Mouse (Mus musculus): Measurements from ENCODE around the gene Slc39a11. TPM values are rescaled to one million over a fixed set of nuclear protein-coding genes. Genes with fewer than 3 reads are reported as not detected.

The Slc39a11 gene
- total RNA-seq, 2 experiments from 2014 or later, result 13.6 to 15.9 TPM

DNA sequence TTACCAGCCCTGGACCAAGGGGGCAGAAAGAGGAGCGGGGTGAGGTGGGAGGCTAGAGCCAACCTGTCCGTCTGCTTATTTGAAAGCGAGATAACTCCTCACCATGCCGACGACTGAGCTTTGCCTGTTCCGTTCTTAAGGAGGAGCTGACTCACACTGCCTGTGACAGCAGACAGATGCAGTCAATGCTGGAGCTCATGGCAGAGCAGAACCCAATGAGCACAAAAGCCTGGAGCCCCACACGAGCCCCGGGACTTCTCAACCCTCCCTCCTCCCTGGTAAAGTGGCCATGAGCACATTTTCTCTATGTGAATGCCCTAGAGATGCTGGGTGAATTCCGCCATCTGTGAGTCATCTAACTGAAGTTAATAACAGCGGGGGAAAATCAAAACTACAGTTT, 198.6 kb downstream of the Slc39a11 start:
- DNase-seq (ENCODE audit: low spot score in 2 of 2), result no peak
- intact Hi-C loops (cut with DNase I), result no loop called here

DNA sequence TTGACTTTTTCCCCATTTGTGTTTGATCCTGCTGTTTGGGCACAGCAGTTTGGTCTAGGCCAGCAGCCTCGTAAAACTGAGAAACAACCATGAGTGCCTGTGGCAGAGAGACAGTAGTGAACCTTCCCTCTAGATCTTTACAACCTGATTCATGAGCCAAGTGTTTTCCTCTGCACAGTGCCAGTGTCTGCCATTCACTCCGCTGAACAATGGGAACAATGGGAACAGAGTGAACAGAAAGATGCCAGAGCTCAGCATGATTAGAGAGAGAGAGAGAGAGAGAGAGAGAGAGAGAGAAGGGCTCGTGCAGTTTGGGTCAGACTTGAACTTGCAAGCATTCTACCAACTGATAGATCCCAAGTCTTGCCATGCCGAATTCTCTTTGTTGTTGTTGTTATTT, 199.2 kb downstream of the Slc39a11 start:
- no peak for DNase-seq (ENCODE audit: low spot score in 2 of 2)
- intact Hi-C loops (cut with DNase I), result no loop called here

DNA sequence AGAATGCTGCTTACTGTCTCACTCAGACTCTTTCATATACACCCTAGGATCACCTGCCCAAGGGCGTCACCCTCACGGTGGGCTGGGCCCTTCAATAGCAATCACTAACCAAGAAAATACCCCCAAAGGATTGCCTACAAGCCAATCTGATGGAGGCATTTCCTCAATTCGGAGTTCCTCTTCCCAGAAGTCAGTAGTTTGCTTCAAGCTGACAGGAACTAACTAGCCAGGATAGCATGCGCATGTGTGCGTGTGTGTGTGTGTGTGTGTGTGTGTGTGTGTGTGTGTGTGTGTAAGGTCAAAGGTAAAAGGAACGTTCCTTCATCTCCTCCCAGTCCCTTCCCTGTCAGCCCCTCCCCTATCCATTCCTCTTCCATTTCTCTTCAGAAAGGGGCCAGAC, 199.9 kb downstream of the Slc39a11 start:
- intact Hi-C loops (cut with DNase I), result no loop called here
- no peak for DNase-seq (ENCODE audit: low spot score in 2 of 2)

DNA sequence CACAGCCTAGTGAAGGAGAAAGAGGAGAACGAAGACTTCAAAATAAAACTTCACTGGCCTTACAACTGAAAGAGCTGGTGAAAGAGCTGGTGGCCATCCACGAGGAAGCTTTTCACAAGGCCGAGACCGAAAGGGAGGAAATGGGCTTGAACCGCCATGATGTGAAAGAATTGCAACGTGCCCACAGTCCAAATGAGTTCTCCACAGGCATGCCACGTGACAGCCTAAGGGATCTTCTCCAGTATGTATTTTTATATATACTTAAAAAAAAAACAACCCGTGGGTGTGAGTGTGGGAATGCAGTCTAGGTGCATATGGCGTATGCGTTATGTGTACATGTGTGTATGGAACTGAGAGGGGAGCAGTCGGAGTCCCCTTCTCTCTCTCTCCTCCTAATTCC, 207.8 kb downstream of the Slc39a11 start:
- intact Hi-C loops (cut with DNase I), result no loop called here
- DNase-seq (ENCODE audit: low spot score in 2 of 2), result peak in 1 of 2 experiments; percentile 21

DNA sequence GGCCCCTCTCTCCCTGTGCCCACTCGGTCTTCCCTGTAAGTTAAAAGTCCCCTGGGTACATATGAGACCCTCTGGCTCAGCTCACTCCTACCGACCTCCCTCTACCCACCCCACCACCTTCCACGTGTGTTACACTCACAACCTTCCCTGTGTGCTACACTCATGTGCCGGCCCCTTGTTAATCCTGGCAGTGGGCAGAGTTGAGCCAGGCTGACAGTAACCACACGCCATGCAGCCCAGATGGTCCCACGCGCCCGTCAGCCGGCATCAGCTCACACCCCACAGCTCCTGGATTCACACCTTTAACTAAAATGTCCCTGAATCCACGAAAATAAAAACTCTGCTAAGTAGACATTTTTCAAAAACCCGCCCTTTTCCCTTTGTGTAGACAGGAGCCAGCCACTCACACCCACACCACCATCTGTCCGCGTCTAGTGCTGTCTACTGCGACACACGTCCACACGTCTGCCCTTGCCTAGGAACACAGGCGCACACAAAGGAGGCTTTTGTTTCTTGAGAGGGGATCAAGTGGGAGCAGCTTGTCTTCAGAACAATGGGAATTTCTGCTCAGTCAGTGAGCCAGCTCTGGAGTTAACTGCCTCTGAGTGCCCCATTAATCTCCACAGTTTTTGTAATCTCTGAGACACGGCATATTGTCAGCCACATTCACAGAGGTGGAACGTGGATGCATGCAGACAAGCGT, 210.4 kb downstream of the Slc39a11 start:
- peak; percentile 81 to 84 for DNase-seq (ENCODE audit: low spot score in 2 of 2)
- intact Hi-C loops (cut with DNase I), result no loop called here

DNA sequence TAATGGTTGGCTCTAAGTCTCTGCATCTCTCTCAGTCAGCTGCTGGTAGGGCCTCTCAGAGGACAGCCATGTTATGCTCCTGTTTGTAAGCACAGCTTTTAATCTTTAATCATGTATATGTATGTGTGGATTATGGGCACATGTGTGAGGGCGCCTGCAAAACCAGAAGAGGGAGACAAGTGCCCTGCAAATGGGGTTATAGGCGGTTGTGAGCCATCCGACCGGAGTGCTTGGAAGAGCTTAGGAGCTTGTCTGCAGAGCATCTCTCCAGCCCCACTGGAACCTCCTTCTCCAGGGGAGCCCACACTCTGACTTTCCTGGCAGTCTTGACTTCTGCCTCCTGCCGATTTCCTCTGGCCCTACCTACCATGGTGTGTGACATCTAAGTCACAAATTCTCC, 211.0 kb downstream of the Slc39a11 start:
- no peak for DNase-seq (ENCODE audit: low spot score in 2 of 2)
- intact Hi-C loops (cut with DNase I), result no loop called here

DNA sequence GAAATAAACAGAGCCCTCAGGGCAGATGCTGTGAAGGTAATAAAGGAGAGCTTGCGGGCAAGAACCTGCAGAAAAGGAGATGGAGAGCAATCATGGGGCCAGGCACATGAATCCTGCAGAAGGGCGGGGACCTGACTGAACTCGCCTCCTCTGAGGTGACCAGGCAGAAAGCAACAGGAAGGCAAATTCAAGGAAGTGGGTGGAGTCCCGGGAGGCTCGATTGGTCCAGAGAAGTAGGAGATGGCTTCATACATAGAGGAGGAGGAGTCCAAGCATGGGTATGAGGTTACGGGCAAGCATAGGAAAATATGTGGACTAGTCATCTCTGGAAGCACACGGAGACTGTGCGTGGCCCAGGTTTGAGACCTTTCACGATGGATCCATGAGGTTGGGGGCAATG, 212.5 kb downstream of the Slc39a11 start:
- intact Hi-C loops (cut with DNase I), result no loop called here
- no peak for DNase-seq (ENCODE audit: low spot score in 2 of 2)

DNA sequence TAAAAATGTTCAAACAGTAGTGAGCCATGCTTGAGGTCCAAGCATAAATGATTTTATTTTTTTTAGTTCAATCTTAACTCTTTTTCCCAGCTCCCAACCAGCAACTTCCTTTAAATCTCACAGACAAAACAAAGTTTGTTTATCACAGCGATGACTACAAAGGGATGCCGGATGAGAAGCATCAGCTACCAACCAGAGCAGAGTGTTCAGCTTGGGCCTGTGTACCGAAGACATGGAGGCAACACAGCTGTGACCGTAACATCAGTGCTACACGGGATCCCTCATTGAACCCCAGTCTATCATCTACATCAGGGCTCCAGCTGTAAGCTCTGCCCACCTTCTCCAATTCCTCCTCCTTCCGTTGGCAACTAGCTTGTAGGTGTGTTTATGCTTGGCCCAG, 213.6 kb downstream of the Slc39a11 start:
- intact Hi-C loops (cut with DNase I), result no loop called here
- DNase-seq (ENCODE audit: low spot score in 2 of 2), result no peak

DNA sequence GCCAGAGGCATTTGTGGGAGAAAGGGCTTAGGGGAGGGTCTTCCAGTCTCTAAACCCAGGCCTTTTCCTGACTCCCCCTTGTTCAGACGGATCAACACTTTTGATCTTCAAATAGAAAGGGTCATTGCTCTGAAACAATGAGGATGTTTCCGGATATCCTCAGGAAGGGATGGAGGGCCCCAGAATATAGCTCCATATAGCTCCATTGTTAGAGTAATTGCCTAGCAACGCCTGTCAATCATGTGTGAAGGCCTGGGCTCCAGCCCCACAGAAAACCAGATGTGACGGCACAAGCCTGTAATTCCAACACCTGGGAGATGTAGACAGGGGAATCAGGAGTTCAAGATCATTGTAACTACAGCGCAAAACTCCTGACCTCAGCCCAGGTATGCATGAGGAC, 214.2 kb downstream of the Slc39a11 start:
- DNase-seq (ENCODE audit: low spot score in 2 of 2), result no peak
- intact Hi-C loops (cut with DNase I), result no loop called here

DNA sequence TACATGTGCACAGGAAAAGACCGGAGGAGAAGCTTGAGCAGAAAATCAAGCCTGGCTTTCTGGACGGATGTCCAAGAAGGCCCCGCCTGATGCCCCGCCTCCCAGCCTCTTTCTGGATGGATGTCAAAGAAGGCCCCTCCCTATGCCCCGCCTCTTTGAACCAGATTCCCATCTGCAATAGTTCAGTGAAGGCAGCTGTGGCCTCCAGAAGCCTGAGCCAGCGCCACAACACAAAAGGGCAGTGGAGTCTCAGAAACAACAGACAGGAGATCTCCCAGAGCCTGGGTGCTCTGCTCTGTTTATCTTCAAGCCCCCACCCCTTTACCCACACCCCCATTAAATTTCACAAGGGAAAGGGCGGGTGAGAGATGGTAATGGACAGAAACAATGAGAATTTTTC, 218.7 kb downstream of the Slc39a11 start:
- intact Hi-C loops (cut with DNase I), result no loop called here
- no peak for DNase-seq (ENCODE audit: low spot score in 2 of 2)

DNA sequence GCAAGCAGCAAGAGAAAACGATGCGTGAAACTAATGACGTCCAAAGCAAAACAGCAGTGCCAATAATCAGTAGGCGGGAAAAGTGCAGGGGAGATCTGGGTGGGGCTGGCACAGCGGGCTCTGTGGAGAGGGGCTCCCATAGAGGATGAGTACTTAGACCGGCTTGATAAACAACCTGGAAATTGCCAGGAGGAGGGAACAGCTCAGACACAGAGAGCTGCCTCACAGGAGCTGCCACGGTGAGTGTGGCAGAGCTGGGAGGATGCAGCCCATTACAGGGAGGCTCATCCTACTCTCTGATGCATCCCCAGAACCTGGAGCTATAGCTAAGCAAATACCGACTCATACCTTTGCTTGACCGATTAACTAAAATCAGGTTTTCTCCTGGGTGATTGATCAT, 224.0 kb downstream of the Slc39a11 start:
- DNase-seq (ENCODE audit: low spot score in 2 of 2), result no peak
- intact Hi-C loops (cut with DNase I), result no loop called here

DNA sequence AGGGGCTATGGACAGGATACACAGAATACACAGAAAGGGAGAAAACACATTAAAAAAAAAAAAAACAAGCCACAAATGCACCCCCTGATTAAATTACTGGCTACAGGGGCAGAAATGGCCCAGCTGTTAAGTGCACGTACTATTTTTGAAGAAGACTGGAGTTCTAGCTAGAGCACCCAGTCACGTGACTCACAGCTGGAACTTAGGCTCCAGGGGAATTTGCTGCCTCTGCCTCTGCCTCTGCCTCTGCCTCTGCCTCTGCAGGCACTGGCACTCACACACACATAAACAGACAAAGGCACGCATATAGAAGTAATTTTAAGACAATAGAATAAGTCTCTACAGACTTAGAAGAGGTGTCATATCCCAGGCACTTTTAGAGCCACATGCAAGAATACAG, 224.4 kb downstream of the Slc39a11 start:
- intact Hi-C loops (cut with DNase I), result no loop called here
- no peak for DNase-seq (ENCODE audit: low spot score in 2 of 2)

DNA sequence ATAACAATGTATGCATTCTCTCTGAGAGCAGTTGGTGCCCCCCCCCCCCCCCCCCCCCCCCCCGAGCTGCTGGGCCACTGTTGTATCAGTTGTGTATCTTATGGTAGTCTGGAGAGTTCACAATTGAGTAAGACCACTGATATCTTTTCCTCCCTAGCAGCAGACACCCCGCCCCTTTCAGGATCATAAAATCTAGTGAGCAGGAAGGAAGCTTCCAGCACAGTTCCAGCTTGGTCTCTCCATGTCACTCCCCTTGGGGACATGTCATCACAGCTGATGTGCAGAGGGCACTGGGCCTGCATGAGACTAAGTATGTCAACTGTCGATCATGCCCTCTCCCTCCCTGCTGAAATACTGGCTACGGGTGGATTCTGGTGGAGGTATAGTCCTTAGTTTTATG, 225.1 kb downstream of the Slc39a11 start:
- DNase-seq (ENCODE audit: low spot score in 2 of 2), result no peak
- intact Hi-C loops (cut with DNase I), result no loop called here

DNA sequence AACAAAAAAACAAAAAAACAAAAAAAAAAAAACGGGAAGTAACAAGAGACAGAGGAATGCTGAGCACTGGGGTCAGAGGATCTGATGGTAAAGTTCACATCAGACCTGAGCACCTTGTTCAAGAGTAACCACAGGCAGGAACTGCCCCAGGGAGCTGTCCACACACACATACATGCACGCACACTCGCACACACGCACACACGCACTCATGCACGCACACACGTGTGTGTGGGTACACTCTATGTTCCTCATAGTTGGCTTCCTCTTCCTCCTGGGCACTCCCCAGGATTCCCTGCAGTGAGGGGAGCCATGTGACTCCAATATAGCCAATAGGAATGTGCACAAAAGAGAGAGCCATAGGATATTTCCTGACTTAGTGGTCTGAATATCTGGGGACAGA, 227.3 kb downstream of the Slc39a11 start:
- intact Hi-C loops (cut with DNase I), result no loop called here
- DNase-seq (ENCODE audit: low spot score in 2 of 2), result no peak

DNA sequence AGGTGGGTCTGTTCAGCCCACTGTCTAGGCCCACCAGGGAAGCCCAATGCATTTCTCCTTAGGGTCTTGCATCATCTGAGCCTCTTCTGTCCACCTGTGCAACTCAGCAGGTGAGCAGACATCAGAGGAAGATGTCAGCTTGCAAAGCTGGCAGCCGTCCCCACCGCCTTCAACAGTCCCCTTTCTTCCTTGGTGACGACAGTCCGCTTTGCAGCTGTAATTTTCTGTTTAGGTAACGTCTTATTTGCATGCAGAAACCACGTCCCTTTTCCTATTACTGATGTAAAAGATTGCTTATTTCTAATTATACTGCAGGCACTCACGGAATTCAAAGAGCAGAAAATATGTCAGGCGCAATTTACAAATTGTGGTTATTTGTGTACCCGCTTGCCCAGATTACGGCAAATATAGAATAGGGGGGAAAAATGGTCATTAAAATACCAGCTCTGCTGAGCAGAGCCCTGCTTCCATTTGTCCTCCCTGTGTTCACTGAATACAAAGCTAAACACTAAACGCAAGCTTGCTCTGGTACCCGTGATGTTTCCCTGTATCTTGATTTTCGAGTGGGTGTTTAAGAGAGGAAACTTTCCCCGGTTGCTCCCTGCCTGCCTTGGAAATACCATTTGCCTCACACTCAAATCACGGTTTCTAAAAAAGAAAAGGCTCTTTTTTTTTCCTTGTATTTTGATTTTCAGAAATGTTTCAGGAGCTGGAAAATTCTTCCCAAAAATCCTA, 230.8 kb downstream of the Slc39a11 start:
- intact Hi-C loops (cut with DNase I), result no loop called here
- peak; percentile 27 to 48 for DNase-seq (ENCODE audit: low spot score in 2 of 2)

DNA sequence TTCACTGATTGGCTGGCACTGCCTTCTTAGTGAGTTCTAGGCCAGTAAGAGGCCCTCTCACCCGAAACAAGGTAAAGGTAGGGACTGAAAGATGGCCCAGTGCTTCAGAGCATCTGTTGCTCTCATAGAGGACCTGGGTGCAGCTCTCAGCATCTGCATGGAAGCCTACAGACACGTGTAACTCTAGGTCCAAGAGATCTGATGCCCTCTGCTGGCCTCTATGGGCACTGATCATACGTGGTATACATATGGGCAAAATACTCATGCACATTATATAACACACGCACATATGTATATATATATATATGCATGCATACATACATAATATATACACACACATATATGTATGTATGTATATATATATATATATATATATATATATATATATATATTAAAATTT, 231.9 kb downstream of the Slc39a11 start:
- intact Hi-C loops (cut with DNase I), result no loop called here
- DNase-seq (ENCODE audit: low spot score in 2 of 2), result no peak

DNA sequence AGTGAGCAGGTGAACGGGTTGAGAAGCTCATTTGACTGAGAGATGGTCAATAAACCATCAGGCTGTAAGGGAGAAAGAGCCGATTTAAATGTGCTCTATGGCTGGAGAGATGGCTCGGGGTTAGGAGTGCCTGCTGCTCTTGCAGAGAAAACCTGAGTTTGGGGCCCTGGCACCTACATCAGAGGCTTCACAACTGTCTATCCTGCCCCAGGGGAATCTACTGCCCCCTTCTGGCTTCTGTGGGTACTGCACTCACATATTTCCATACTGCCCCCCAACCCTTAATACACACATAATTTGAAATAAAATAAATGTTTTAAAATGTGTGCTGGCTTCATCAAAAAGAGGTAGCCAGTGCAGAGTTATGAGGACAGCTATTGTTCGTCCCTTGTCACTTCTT, 237.3 kb downstream of the Slc39a11 start:
- no peak for DNase-seq (ENCODE audit: low spot score in 2 of 2)
- intact Hi-C loops (cut with DNase I), result loop anchor here (5.0 kb wide), 1 partner anchor 115 kb away; no protein-coding TSS in a partner anchor

DNA sequence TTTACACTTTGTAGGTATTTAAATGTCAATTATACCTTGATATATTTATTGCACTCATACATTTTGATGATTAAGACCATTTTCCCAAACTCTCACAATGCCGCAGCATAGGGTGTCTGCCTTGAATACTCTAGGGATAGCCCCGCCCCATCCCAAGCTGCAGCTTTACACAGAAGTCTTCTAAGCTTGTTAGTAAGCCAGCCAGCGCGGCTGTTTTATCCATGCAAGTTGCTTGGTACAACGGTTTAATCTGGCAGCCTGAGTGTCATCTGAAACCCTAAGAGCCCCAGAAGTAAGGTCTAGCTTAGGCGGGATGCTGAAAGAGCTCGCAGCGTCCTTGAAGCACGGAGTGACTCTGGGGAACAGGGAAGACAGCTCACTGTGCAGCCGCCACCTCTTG, 238.1 kb downstream of the Slc39a11 start:
- DNase-seq (ENCODE audit: low spot score in 2 of 2), result no peak
- intact Hi-C loops (cut with DNase I), result loop anchor here (5.0 kb wide), 1 partner anchor 114 kb away; no protein-coding TSS in a partner anchor

DNA sequence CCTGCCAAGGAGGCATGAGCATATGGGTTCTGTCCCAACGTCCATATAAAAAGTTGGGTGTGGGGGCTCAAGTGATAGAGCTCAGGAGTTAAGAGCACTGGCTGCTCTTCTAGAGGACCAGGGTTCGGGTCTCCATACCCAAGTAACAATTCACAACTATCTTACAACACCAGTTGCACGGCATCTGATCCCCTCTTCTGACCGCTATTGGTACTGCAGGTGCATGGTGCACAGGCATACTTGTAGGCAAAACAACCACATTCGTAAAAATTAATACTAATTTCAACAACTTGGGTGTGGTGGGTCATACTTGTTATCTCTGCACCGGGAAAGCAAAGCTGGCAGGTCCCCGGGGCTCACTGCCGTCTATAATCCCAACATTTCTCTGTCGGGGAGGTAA, 240.8 kb downstream of the Slc39a11 start:
- intact Hi-C loops (cut with DNase I), result no loop called here
- DNase-seq (ENCODE audit: low spot score in 2 of 2), result no peak

DNA sequence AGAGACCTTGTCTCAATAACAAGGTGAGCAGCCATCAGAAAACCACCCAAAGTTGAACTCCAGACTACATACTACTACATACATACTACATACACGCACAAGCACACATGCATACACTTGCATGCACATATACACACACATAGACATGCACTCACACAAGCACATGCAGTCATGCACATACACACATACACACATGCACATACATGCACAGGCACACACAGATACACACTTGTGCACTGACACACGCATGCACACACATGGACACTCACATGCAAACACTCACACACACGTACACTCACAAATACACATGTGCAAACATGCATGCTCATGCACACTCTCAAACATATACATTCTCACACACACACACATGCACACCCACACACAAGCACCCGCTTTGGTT, 242.4 kb downstream of the Slc39a11 start:
- DNase-seq (ENCODE audit: low spot score in 2 of 2), result no peak
- intact Hi-C loops (cut with DNase I), result no loop called here

DNA sequence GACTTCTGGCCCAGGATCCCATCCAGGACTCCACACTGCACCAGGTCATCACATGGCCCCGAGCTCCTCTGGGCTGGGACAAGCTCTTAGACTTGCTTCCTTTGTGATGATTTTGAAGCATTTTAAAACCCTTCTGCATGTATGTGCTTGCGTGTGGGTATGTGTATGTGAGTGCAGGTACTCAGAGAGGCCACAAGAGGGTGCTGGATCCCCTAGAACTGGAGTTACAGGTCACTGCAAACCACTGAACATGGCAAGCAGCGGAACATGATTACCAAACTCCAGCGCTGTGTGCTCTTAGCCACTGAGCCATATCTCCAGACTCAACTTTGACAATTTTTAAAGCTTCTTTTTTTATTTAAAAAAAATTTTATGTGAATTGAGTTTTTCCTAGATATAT, 249.0 kb downstream of the Slc39a11 start:
- intact Hi-C loops (cut with DNase I), result no loop called here
- DNase-seq (ENCODE audit: low spot score in 2 of 2), result no peak

Data from left cerebral cortex, postnatal 36 days (tissue).